8 mouse cellular contexts compared by ENCODE assay signal in the genomic region with DNA sequence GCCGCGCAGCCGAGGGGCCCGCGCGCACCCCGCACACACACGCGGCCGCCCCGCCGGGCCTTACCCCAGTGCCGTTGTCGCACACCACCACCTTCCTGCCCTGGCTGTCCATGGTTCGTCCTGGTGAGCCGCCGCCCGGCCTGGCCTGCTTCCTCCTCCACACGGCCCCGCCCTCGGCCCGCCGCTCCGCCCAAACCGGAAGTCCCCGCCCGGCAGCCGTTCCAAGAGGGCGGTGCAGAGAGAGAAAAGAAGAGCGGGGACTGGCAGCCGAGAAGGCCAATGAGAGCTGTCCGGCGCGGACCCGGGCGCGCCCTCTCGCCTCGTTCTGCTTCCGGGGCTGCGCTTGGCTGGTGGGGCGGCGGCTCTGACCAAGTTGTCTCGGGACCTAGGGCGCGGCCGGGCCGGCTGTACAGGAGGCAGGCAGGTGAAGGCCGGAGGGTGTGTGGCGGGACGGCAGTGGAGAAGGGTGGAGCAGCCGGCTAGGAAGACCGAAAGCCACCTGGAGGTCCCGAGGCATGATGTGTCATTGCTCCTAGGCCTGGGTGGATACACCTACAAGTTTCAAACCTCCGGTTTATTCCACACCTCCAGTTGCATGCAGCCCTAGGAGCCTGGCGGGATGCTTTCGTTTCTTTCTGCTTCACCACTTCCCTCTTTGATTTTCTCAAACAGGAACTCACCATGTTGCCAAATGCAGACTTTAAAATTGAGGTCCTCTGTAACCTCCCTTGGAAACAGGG. TPM values are rescaled to one million over a fixed set of nuclear protein-coding genes. Genes with fewer than 3 reads are reported as not detected.
A peak's percentile ranks its signal among the peaks of the same experiment; 100 is the strongest.
DNase-seq lines count a peak whose midpoint lies in the region; ATAC-seq lines count a peak whose summit lies in the region.

A gene (minus strand): TSS at position 173 of the 740 bp plus-strand sequence.

- H3K9me3 ChIP-seq in hindbrain, embryonic 14.5 days (ENCODE audit: control insufficient read depth, low read length): no peaks in the 10 kb centered on the region

- DNase-seq in R1 (ENCODE audit: low read depth, low spot score): peak; percentile 98
- DNase-seq in cerebellum, postnatal 25 days: peak; percentile 98 to 99
- DNase-seq in frontal cortex, postnatal 25 days (ENCODE audit: low spot score in 2 of 2): peak; percentile 86 to 92
- peak; percentile 94 for DNase-seq in hindbrain, embryonic 14.5 days (ENCODE audit: low spot score)
- peak; percentile 95 to 96 for DNase-seq in layer of hippocampus, postnatal 36 days
- peak; percentile 97 for DNase-seq in lung, postnatal 36 days
- DNase-seq in retina, postnatal 1 day: peak; percentile 98
- peak; percentile 94 to 95 for DNase-seq in urinary bladder, adult 18-20 months (ENCODE audit: low spot score in 2 of 2)

- H3K27me3 ChIP-seq in hindbrain, embryonic 14.5 days (ENCODE audit: control insufficient read depth, insufficient read depth, low read length): no peaks in the 10 kb centered on the region

- peak; percentile 99 for ATAC-seq in hindbrain, embryonic 14.5 days (ENCODE audit: low FRiP score)

- H3K9ac ChIP-seq in hindbrain, embryonic 14.5 days: peak within 1 kb of the TSS; percentile 95

- under 1% methylated on average over 31 of the region's 57 CpGs for WGBS in hindbrain, embryonic 14.5 days

- 0 out of 2 replicates have a peak, but pooled peaks cover 5% of the 10 kb centered on the region for H3K36me3 ChIP-seq in hindbrain, embryonic 14.5 days (replicated peaks; ENCODE audit: control insufficient read depth, insufficient read depth)

- peak within 1 kb of the TSS; percentile 93 for H3K27ac ChIP-seq in hindbrain, embryonic 14.5 days

- peaks cover 18% of the 10 kb centered on the region for H3K4me1 ChIP-seq in hindbrain, embryonic 14.5 days (replicated peaks; ENCODE audit: control insufficient read depth, insufficient read depth, low read length)

- peak within 1 kb of the TSS; percentile 91 for H3K4me2 ChIP-seq in hindbrain, embryonic 14.5 days (replicated peaks)

- peak within 1 kb of the TSS; percentile 93 for H3K4me3 ChIP-seq in hindbrain, embryonic 14.5 days (replicated peaks; ENCODE audit: low read length)

RNA-seq across cellular contexts. Expression of the gene that starts here (rescaled TPM):
- 96.8 and 99.6 TPM in 2 replicates for polyA plus RNA-seq in hindbrain, embryonic 14.5 days (2014; fragmentation: Nextera tagmentation; extraction: Ambion mirVana)
- total RNA-seq in layer of hippocampus, postnatal 36 days (2021): 100 to 1,000 TPM; 341 to 358 TPM

Comparison
In these comparisons a context has a peak if more than half of its experiments do, and no peak if none do; other contexts are left out.
1. Peak in every context shown above with its lines: DNase-seq, ATAC-seq, H3K4me3 ChIP-seq and H3K27ac ChIP-seq.